In the genomic region with DNA sequence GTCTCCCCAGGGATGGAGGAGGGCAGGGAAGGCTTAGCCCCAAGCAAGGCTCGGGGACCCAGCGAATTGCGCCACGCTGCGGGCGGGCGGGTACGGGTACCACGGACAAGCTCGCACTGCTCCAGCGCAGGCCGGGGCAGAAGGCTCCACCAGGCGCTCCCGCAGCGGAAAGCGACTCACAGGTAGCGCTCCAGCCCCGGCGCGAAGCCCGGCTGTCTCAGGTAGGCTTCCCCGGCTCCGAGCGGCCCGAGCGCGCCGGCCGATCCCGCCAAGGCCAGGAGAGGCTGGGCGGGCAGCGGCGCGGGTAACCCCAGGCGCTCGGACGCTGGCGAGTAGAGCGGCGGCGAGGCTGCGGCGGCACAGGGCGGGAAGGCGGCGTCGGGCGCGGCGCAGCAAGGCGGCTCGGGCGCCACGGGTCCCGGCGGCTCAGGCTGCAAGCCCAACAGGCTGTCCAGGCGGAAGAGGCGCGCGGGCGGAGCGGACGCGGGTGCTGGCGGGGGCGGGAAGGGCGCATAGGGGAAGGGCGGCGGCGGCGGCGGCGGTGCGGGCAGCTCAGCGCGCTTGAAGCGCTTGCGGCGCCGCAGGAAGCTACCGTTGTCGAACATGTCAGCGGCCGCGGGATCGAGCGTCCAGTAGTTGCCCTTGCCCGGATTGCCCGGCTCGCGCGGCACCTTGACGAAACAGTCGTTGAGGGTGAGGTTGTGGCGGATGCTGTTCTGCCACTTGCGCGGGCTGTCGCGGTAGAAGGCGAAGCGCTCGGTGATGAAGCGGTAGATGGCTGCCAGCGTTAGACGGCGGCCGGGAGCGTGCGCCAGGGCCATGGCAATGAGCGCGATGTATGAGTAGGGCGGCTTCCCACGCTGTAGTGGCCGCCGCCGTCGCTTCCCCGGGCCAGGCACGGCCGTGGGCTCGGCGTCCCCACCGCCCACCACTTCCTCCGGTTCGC, we compare ENCODE assay signal across 9 mouse cellular contexts. TPM values are rescaled to one million over a fixed set of nuclear protein-coding genes. Genes with fewer than 3 reads are reported as not detected.
DNase-seq lines count a peak whose midpoint lies in the region; ATAC-seq and TF ChIP-seq lines count a peak whose summit lies in the region.
"Had no signal": no experiment of that assay in that cellular context is flagged by ENCODE, and none has a peak within 500 bp of the region (broad histone marks: within the 10 kb centered on the region; RNA-seq: fewer than 3 reads in every experiment).

No protein-coding gene starts in this region.

- no peaks in the 10 kb centered on the region for H3K36me3 ChIP-seq in hindbrain, embryonic 11.5 days (ENCODE audit: control insufficient read depth, insufficient read depth, low read length)
- no peaks in the 10 kb centered on the region for H3K36me3 ChIP-seq in liver, embryonic 12.5 days

- H3K4me1 ChIP-seq in lung, adult 2 months (ENCODE audit: control insufficient read depth, insufficient read depth, low read length), result no peaks in the 10 kb centered on the region
- 0 out of 2 replicates have a peak, but pooled peaks cover 2% of the 10 kb centered on the region for H3K4me1 ChIP-seq in hindbrain, embryonic 11.5 days (replicated peaks; ENCODE audit: control insufficient read depth, insufficient read depth, low read length)
- H3K4me1 ChIP-seq in liver, embryonic 12.5 days, result peaks cover 7% of the 10 kb centered on the region; the same call in 1 of the 2 replicates
- peaks cover 11% of the 10 kb centered on the region for H3K4me1 ChIP-seq in olfactory bulb, adult 2 months (ENCODE audit: control insufficient read depth, insufficient read depth, low read length)

- H3K4me2 ChIP-seq in hindbrain, embryonic 11.5 days (replicated peaks; ENCODE audit: low read depth, low read length), result peak overlapping the region; percentile 59
- H3K4me2 ChIP-seq in liver, embryonic 12.5 days, result peak overlapping the region; percentile 59

- no peak for TF ChIP-seq POLR2A in lung, adult 2 months (IDR thresholded peaks at IDR 0.05; ENCODE audit: borderline replicate concordance, extremely low read depth, low read depth, low read length)
- no peak for TF ChIP-seq POLR2A in olfactory bulb, adult 2 months (IDR thresholded peaks at IDR 0.05; ENCODE audit: insufficient read depth, low read depth, low read length)

- no peaks in the 10 kb centered on the region for H3K9me3 ChIP-seq in hindbrain, embryonic 11.5 days (ENCODE audit: control insufficient read depth, low read length)
- no peaks in the 10 kb centered on the region for H3K9me3 ChIP-seq in liver, embryonic 12.5 days (replicated peaks)

- no peak for DNase-seq in lung, adult 2 months
- DNase-seq in lung, adult 18-20 months, result no peak
- DNase-seq in hindbrain, embryonic 11.5 days (ENCODE audit: low spot score), result peak; percentile 63
- no peak for DNase-seq in frontal cortex, postnatal 36 days (ENCODE audit: low spot score in 2 of 2)
- no peak for DNase-seq in thymus, postnatal 25 days

- ATAC-seq in common myeloid progenitor, adult 5-6 weeks (replicated peaks; ENCODE audit: low read depth, poor library complexity, severe bottlenecking), result peak; percentile 49
- ATAC-seq in hindbrain, embryonic 11.5 days (ENCODE audit: low FRiP score), result peak; percentile 53
- ATAC-seq in liver, embryonic 12.5 days, result no peak

- peak overlapping the region; percentile 22 for H3K4me3 ChIP-seq in lung, adult 2 months (replicated peaks; ENCODE audit: extremely low read depth, low read depth, low read length)
- peak overlapping the region; percentile 35 for H3K4me3 ChIP-seq in hindbrain, embryonic 11.5 days (ENCODE audit: low read depth, low read length)
- peak overlapping the region; percentile 39 for H3K4me3 ChIP-seq in liver, embryonic 12.5 days
- peak overlapping the region; percentile 34 for H3K4me3 ChIP-seq in olfactory bulb, adult 2 months (ENCODE audit: insufficient read depth, low read depth, low read length)

- peaks cover 67% of the 10 kb centered on the region for H3K27me3 ChIP-seq in hindbrain, embryonic 11.5 days (ENCODE audit: control insufficient read depth, insufficient read depth, low read length)
- peaks cover 89% of the 10 kb centered on the region for H3K27me3 ChIP-seq in liver, embryonic 12.5 days (replicated peaks)

- no peak for TF ChIP-seq CTCF in lung, adult 2 months (IDR thresholded peaks at IDR 0.05; ENCODE audit: insufficient read depth, low read length)
- no peak for TF ChIP-seq CTCF in olfactory bulb, adult 2 months (IDR thresholded peaks at IDR 0.05; ENCODE audit: insufficient read depth, low read depth, low read length)

- under 1% methylated on average over 124 of the region's 125 CpGs for WGBS in lung, adult 2 months
- under 1% methylated on average over 99 of the region's 125 CpGs for WGBS in hindbrain, embryonic 11.5 days
- WGBS in liver, embryonic 12.5 days (ENCODE audit: insufficient replicate concordance), result 1% methylated on average over 125 of the region's 125 CpGs
- 1% methylated on average over 124 of the region's 125 CpGs for WGBS in olfactory bulb, adult 2 months

- no peak overlapping the region for H3K27ac ChIP-seq in hindbrain, embryonic 11.5 days (ENCODE audit: low read depth, low read length)
- H3K27ac ChIP-seq in liver, embryonic 12.5 days, result no peak overlapping the region
- H3K27ac ChIP-seq in olfactory bulb, adult 2 months (ENCODE audit: insufficient read depth, low read depth, low read length), result no peak overlapping the region
- H3K27ac ChIP-seq: macrophage had no signal

- no peak overlapping the region for H3K9ac ChIP-seq in hindbrain, embryonic 11.5 days (ENCODE audit: low read depth, low read length)
- H3K9ac ChIP-seq in liver, embryonic 12.5 days, result no peak overlapping the region

RNA-seq across cellular contexts. Expression of gene Foxe3, which starts 0.6 kb away (rescaled TPM):
- polyA plus RNA-seq in lung, adult 2 months (2012; rRNA removed), result not detected in 2 replicates
- total RNA-seq in common myeloid progenitor, adult 5-6 weeks (2017), result not detected in 2 replicates
- polyA plus RNA-seq in hindbrain, embryonic 11.5 days (2014; fragmentation: Nextera tagmentation; extraction: Ambion mirVana), result not detected in 2 replicates
- polyA plus RNA-seq in liver, embryonic 12.5 days (2016; fragmentation: Nextera tagmentation; extraction: Ambion mirVana), result not detected in 2 replicates
- polyA plus RNA-seq in olfactory bulb, adult 2 months (2012; ENCODE audit: insufficient read depth, insufficient read length, low replicate concordance, missing spikeins), result not detected in 2 replicates
- polyA plus RNA-seq: macrophage had no signal

RNA-seq across cellular contexts. Expression of gene Foxd2, which starts 16.6 kb away (rescaled TPM):
- 0.53 and 0.77 TPM in 2 replicates for polyA plus RNA-seq in lung, adult 2 months (2012; rRNA removed)
- 0.09 and 1.3 TPM in 2 replicates for total RNA-seq in common myeloid progenitor, adult 5-6 weeks (2017)
- 0.74 and 0.93 TPM in 2 replicates for polyA plus RNA-seq in hindbrain, embryonic 11.5 days (2014; fragmentation: Nextera tagmentation; extraction: Ambion mirVana)
- 0.11 and 0.16 TPM in 2 replicates for polyA plus RNA-seq in liver, embryonic 12.5 days (2016; fragmentation: Nextera tagmentation; extraction: Ambion mirVana)
- polyA plus RNA-seq in olfactory bulb, adult 2 months (2012; ENCODE audit: insufficient read depth, insufficient read length, low replicate concordance, missing spikeins), result not detected in 2 replicates
